Mouse (Mus musculus) lung, postnatal 0 days (tissue): ENCODE measurements around the gene Fam168a.

Experiments
- CTCF ChIP-seq: IDR thresholded peaks from 2 replicates; pipeline ENCODE4 v1.5.1; 2016; ENCODE audit warnings: antibody characterized with exemption, mild to moderate bottlenecking
- EP300 ChIP-seq: IDR thresholded peaks from 2 replicates; pipeline ENCODE4 v1.6.1; 2016; ENCODE audit warnings: antibody characterized with exemption, mild to moderate bottlenecking, control low read depth

- TF ChIP-seq CTCF (no peak), EP300 (no peak)
Measured at GRCm38 (mm10) chr7:100673452-100673851, 33.0 kb upstream of the Fam168a start.
